Mouse (Mus musculus): Measurements from ENCODE around the gene Cux1. TPM values are rescaled to one million over a fixed set of nuclear protein-coding genes. Genes with fewer than 3 reads are reported as not detected.

Cux1 gene
- polyA plus RNA-seq, 1 experiment: 126 TPM

DNA sequence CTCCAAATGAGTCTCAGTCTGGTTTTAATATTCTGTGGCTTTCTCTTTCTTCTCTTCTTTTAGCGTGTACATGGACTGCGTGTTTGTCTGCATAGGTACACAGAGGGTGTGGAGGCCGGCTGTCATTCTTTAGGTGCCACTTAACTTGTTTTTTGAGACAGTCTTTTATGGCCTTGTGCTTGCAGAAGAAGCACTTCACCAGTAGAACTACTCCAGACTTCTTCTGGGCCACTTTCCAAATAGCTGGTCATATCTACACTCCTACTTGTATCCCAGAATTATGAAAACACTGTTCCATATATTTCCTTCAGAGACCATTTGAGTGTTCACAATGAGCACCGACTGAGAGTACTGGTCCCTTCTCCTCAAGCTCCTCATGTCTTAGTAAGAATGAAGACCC, 149.4 kb downstream of the Cux1 start:
- H3K4me1 ChIP-seq (ENCODE audit: control insufficient read depth, insufficient read depth, low read length): peaks cover 11% of the 10 kb centered on the region
- no peaks in the 10 kb centered on the region for H3K27me3 ChIP-seq (replicated peaks; ENCODE audit: control insufficient read depth, insufficient read depth, low read length)
- H3K36me3 ChIP-seq (ENCODE audit: control insufficient read depth, insufficient read depth, low read length): no peaks in the 10 kb centered on the region
- no peak overlapping the region for H3K4me3 ChIP-seq (ENCODE audit: insufficient read depth, low read depth, low read length)
- 87% methylated on average over 4 of the region's 4 CpGs for WGBS
- TF ChIP-seq POLR2A (IDR thresholded peaks at IDR 0.05; ENCODE audit: low read depth, low read length) (no peak), CTCF (conservative IDR thresholded peaks at IDR 0.05; ENCODE audit: insufficient read depth, insufficient read length, low read depth, low read length) (no peak)
- DNase-seq: no peak
- no peak overlapping the region for H3K27ac ChIP-seq (ENCODE audit: insufficient read depth, low read depth, low read length)

DNA sequence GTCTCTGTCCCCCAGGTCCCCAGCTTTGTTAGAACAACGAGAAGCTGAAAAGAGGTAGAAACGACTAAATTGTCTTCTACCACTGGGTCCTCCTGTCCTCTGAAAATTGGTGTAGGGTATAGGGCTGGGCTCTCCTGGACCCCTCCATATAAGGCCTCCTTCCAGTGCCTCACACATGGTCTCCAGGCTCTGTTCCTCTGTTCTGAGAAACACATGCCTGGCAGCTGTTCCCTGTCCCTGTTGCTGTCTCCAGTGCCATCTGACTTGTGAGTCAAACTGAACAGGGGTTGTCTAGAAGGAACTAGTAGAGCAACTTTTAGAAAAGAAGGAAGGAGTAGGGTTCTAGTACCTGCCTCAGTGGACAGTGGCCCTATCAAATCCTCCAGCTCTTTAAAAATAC, 152.8 kb downstream of the Cux1 start:
- no peak overlapping the region for H3K27ac ChIP-seq (ENCODE audit: insufficient read depth, low read depth, low read length)
- no peak for TF ChIP-seq CTCF (conservative IDR thresholded peaks at IDR 0.05; ENCODE audit: insufficient read depth, insufficient read length, low read depth, low read length)
- TF ChIP-seq POLR2A (IDR thresholded peaks at IDR 0.05; ENCODE audit: low read depth, low read length): no peak
- 81% methylated on average over 2 of the region's 2 CpGs for WGBS
- no peak overlapping the region for H3K4me3 ChIP-seq (ENCODE audit: insufficient read depth, low read depth, low read length)
- no peaks in the 10 kb centered on the region for H3K36me3 ChIP-seq (ENCODE audit: control insufficient read depth, insufficient read depth, low read length)
- no peak for DNase-seq
- H3K4me1 ChIP-seq (ENCODE audit: control insufficient read depth, insufficient read depth, low read length): peaks cover 13% of the 10 kb centered on the region
- H3K27me3 ChIP-seq (replicated peaks; ENCODE audit: control insufficient read depth, insufficient read depth, low read length): no peaks in the 10 kb centered on the region

DNA sequence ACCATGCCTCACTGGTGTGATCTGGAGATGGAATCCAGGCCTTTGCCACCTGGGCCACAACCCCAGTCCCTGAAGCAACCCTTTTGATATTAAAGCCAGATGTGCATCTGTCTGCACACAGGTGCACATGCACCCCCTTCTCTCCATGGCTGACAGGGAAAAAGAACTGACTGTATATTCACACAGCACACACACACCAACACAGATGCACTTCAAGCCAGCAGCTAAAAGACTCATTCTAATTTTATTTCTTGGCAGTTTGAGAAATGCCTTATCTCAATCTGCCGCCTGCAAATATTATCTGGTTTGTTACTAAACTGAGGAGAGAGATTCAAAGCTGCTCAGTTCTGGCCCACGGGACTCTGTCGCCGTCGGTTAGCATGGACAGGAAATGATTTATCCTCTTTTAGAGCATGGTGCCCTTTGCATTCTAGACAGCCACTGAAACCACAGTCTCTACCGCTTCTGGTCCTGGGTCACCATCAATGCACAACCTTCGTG, 156.6 kb downstream of the Cux1 start:
- 47% methylated on average over 7 of the region's 7 CpGs for WGBS
- H3K36me3 ChIP-seq (ENCODE audit: control insufficient read depth, insufficient read depth, low read length): no peaks in the 10 kb centered on the region
- TF ChIP-seq CTCF (conservative IDR thresholded peaks at IDR 0.05; ENCODE audit: insufficient read depth, insufficient read length, low read depth, low read length) (no peak), POLR2A (IDR thresholded peaks at IDR 0.05; ENCODE audit: low read depth, low read length) (no peak)
- H3K4me1 ChIP-seq (ENCODE audit: control insufficient read depth, insufficient read depth, low read length): peaks cover 11% of the 10 kb centered on the region
- H3K27me3 ChIP-seq (replicated peaks; ENCODE audit: control insufficient read depth, insufficient read depth, low read length): no peaks in the 10 kb centered on the region
- H3K27ac ChIP-seq (ENCODE audit: insufficient read depth, low read depth, low read length): no peak overlapping the region
- H3K4me3 ChIP-seq (ENCODE audit: insufficient read depth, low read depth, low read length): no peak overlapping the region
- no peak for DNase-seq

DNA sequence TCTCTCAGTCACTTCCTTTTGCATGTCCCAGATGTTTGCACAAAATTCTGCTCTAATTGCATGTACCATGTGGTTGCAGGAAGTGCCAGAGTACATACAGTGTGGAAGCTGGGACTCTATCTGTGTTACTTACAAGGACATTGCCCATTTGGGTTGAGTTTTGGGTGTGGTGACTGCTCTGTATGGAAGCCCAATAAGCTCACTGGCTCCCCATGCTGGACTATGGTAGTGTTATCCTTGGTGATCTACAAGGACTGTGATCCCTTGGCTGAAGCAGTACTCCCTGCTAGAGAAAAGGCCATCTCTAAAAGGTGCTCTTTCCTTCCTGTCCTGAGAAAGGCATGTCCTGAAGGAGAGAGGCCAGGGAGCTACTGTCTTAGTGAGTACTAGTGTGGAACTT, 160.9 kb downstream of the Cux1 start:
- no peak for DNase-seq
- H3K36me3 ChIP-seq (ENCODE audit: control insufficient read depth, insufficient read depth, low read length): no peaks in the 10 kb centered on the region
- peaks cover 6% of the 10 kb centered on the region; the same call in 1 of the 2 replicates for H3K4me1 ChIP-seq (ENCODE audit: control insufficient read depth, insufficient read depth, low read length)
- no peak overlapping the region for H3K27ac ChIP-seq (ENCODE audit: insufficient read depth, low read depth, low read length)
- TF ChIP-seq POLR2A (IDR thresholded peaks at IDR 0.05; ENCODE audit: low read depth, low read length) (no peak), CTCF (conservative IDR thresholded peaks at IDR 0.05; ENCODE audit: insufficient read depth, insufficient read length, low read depth, low read length) (no peak)
- no peaks in the 10 kb centered on the region for H3K27me3 ChIP-seq (replicated peaks; ENCODE audit: control insufficient read depth, insufficient read depth, low read length)
- H3K4me3 ChIP-seq (ENCODE audit: insufficient read depth, low read depth, low read length): no peak overlapping the region

DNA sequence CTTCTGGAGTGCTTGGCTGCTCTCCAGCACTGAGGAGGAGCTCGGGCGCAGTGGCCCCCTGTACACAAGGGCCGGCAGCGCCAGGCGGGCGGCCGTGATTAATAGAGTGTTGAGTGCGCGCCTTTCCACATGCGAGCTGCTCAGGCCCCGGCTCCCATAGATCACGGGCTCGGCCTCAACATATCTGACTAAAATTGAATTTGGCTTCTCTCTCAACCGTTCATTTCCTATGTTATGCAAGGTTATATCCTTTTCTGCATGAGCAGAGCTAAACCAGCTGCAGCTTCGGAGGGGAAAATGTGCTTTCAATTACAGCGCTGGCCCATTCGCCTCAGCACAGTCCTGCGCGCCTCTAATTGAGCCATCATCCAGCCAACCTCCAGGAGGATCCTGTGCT, 163.7 kb downstream of the Cux1 start:
- Histone ChIP-seq H3K36me3 (ENCODE audit: control insufficient read depth, insufficient read depth, low read length) (no peaks in the 10 kb centered on the region), H3K27me3 (replicated peaks; ENCODE audit: control insufficient read depth, insufficient read depth, low read length) (no peaks in the 10 kb centered on the region), H3K4me1 (ENCODE audit: control insufficient read depth, insufficient read depth, low read length) (peaks cover 4% of the 10 kb centered on the region; the same call in 1 of the 2 replicates), H3K4me3 (ENCODE audit: insufficient read depth, low read depth, low read length) (no peak overlapping the region), H3K27ac (ENCODE audit: insufficient read depth, low read depth, low read length) (0 out of 2 replicates have a peak overlapping the region, but pooled peaks have one; percentile 21)
- 7% methylated on average over 19 of the region's 19 CpGs for WGBS
- DNase-seq: peak; percentile 73
- TF ChIP-seq POLR2A (IDR thresholded peaks at IDR 0.05; ENCODE audit: low read depth, low read length) (no peak), CTCF (conservative IDR thresholded peaks at IDR 0.05; ENCODE audit: insufficient read depth, insufficient read length, low read depth, low read length) (no peak)

DNA sequence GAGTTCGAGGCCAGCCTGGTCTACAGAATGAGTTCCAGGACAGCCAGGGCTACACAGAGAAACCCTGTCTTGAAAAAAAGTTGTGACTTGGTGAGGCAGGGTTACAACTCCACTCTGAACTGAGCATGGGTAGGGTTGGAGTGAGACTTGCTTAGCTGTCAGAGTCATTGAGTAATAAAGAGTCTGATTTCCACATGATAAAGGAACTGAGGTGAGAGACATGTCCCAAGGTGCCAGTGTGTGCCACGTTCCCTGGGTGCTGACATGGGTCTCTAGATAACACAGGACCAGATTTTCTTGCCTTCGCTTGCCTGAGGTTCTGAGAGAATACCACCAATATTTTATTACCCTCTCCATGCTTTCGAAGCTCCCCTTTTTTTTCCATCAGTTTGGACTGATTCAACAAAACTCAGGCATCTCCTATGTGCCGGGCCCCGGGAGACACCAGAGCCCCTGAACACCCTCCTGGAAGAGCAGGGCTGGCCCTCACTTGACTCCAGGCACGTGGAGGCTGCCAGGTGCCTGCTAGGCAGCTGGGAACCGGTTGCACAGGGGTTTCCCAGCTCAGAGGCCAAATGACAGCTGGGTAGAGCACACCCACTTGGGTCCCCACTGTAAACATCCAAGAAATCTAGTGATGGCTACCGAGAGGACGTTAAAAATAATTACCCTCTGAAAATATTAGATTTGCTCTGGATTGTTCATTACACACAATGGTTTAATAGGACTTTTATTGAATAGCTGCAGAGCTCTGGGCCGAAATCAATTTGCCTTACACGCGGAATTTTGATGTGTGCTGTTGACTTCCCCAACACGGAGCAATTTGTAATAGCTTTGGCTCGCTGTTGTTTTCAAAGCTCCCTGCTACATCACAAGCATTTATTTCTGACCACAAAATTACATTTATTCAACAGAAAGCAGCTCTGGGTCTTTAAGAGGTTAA, 164.4 kb downstream of the Cux1 start:
- TF ChIP-seq POLR2A (IDR thresholded peaks at IDR 0.05; ENCODE audit: low read depth, low read length) (no peak), CTCF (conservative IDR thresholded peaks at IDR 0.05; ENCODE audit: insufficient read depth, insufficient read length, low read depth, low read length) (no peak)
- Histone ChIP-seq H3K36me3 (ENCODE audit: control insufficient read depth, insufficient read depth, low read length) (no peaks in the 10 kb centered on the region), H3K4me1 (ENCODE audit: control insufficient read depth, insufficient read depth, low read length) (peaks cover 4% of the 10 kb centered on the region; the same call in 1 of the 2 replicates), H3K27ac (ENCODE audit: insufficient read depth, low read depth, low read length) (no peak overlapping the region), H3K27me3 (replicated peaks; ENCODE audit: control insufficient read depth, insufficient read depth, low read length) (no peaks in the 10 kb centered on the region), H3K4me3 (ENCODE audit: insufficient read depth, low read depth, low read length) (no peak overlapping the region)
- DNase-seq: no peak
- WGBS: 54% methylated on average over 15 of the region's 15 CpGs

DNA sequence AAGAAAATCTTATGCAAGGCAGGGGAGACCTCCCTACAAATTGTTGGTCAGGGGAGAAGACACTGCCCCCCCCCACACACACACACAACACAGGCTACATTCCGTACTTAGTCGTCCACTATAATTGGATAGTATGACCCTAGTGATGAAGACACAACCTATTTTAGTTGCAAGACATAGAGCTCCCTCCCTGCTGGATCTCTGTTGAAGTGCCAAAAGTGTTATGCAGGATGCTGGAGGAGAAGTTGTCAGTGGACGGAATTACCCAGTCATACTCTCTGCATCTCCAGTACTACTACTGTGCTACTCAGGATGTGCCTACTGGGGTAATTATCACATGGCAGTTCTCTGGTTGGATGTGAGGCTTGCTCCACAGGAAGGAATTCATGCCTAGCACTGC, 168.6 kb downstream of the Cux1 start:
- Histone ChIP-seq H3K27me3 (replicated peaks; ENCODE audit: control insufficient read depth, insufficient read depth, low read length) (no peaks in the 10 kb centered on the region), H3K36me3 (ENCODE audit: control insufficient read depth, insufficient read depth, low read length) (no peaks in the 10 kb centered on the region), H3K4me1 (ENCODE audit: control insufficient read depth, insufficient read depth, low read length) (peaks cover 4% of the 10 kb centered on the region), H3K27ac (ENCODE audit: insufficient read depth, low read depth, low read length) (no peak overlapping the region), H3K4me3 (ENCODE audit: insufficient read depth, low read depth, low read length) (no peak overlapping the region)
- DNase-seq: no peak
- no peak for TF ChIP-seq CTCF (conservative IDR thresholded peaks at IDR 0.05; ENCODE audit: insufficient read depth, insufficient read length, low read depth, low read length)
- no peak for TF ChIP-seq POLR2A (IDR thresholded peaks at IDR 0.05; ENCODE audit: low read depth, low read length)
- 91% methylated on average over 3 of the region's 3 CpGs for WGBS
